Mouse (Mus musculus): ENCODE measurements around the gene Bnipl. TPM values are rescaled to one million over a fixed set of nuclear protein-coding genes. Genes with fewer than 3 reads are reported as not detected.
A peak's percentile ranks its signal among the peaks of the same experiment; 100 is the strongest.

Gene Bnipl
- polyA plus RNA-seq, 1 experiment from 2014 or later: 4.6 TPM

GRCm38 (mm10) chr3:95282865-95283588 is 32.0 kb upstream of the Bnipl start:
- Histone ChIP-seq H3K9ac (ENCODE audit: low read length) (peak overlapping the region; percentile 80), H3K4me2 (ENCODE audit: low read depth, low read length) (peak overlapping the region; percentile 80), H3K27me3 (ENCODE audit: control insufficient read depth, insufficient read depth, low read depth, low read length) (no peaks in the 10 kb centered on the region), H3K27ac (ENCODE audit: low read length) (peak overlapping the region; percentile 99), H3K9me3 (ENCODE audit: control insufficient read depth, low read length) (no peaks in the 10 kb centered on the region), H3K36me3 (ENCODE audit: control insufficient read depth, insufficient read depth, low read length) (peaks cover 3% of the 10 kb centered on the region; the same call in 1 of the 2 replicates), H3K4me1 (replicated peaks; ENCODE audit: control insufficient read depth, insufficient read depth, low read length) (peaks cover 16% of the 10 kb centered on the region), H3K4me3 (ENCODE audit: low read length) (peak overlapping the region; percentile 65)
- peak; percentile 78 for ATAC-seq (ENCODE audit: low read depth)
- WGBS: under 1% methylated on average over 51 of the region's 51 CpGs

- Histone ChIP-seq H3K4me2 (ENCODE audit: low read depth, low read length) (peak overlapping the region; percentile 80), H3K36me3 (ENCODE audit: control insufficient read depth, insufficient read depth, low read length) (no peaks in the 10 kb centered on the region), H3K9ac (ENCODE audit: low read length) (peak overlapping the region; percentile 80), H3K27me3 (ENCODE audit: control insufficient read depth, insufficient read depth, low read depth, low read length) (no peaks in the 10 kb centered on the region), H3K27ac (ENCODE audit: low read length) (peak overlapping the region; percentile 99), H3K4me3 (ENCODE audit: low read length) (peak overlapping the region; percentile 65), H3K4me1 (replicated peaks; ENCODE audit: control insufficient read depth, insufficient read depth, low read length) (peaks cover 16% of the 10 kb centered on the region), H3K9me3 (ENCODE audit: control insufficient read depth, low read length) (no peaks in the 10 kb centered on the region)
- ATAC-seq (ENCODE audit: low read depth): peak; percentile 35
- under 1% methylated on average over 11 of the region's 11 CpGs for WGBS
These were observed 31.4 kb upstream of the Bnipl start for GRCm38 (mm10) chr3:95282381-95282864.

GRCm38 (mm10) chr3:95281216-95282126 is 30.5 kb upstream of the Bnipl start, which contains the start of the genes Mindy1 and Prune1:
TSS of gene Mindy1 (plus strand) at chr3:95281345.
TSS of gene Prune1 (minus strand) at chr3:95282076.
- Histone ChIP-seq H3K27ac (ENCODE audit: low read length) (peak within 1 kb of the TSS; percentile 99), H3K9ac (ENCODE audit: low read length) (peak within 1 kb of the TSS; percentile 91), H3K9me3 (ENCODE audit: control insufficient read depth, low read length) (no peaks in the 10 kb centered on the region), H3K4me1 (replicated peaks; ENCODE audit: control insufficient read depth, insufficient read depth, low read length) (peaks cover 16% of the 10 kb centered on the region), H3K36me3 (ENCODE audit: control insufficient read depth, insufficient read depth, low read length) (no peaks in the 10 kb centered on the region), H3K4me3 (ENCODE audit: low read length) (peak within 1 kb of the TSS; percentile 81), H3K27me3 (ENCODE audit: control insufficient read depth, insufficient read depth, low read depth, low read length) (no peaks in the 10 kb centered on the region), H3K4me2 (ENCODE audit: low read depth, low read length) (peak within 1 kb of the TSS; percentile 80)
- under 1% methylated on average over 53 of the region's 53 CpGs for WGBS
- ATAC-seq (ENCODE audit: low read depth): peak; percentile 92

- peak overlapping the region; percentile 92 for H3K27ac ChIP-seq (ENCODE audit: low read length)
- 10% methylated on average over 8 of the region's 8 CpGs for WGBS
- peaks cover 13% of the 10 kb centered on the region for H3K4me1 ChIP-seq (replicated peaks; ENCODE audit: control insufficient read depth, insufficient read depth, low read length)
- H3K36me3 ChIP-seq (ENCODE audit: control insufficient read depth, insufficient read depth, low read length): no peaks in the 10 kb centered on the region
- ATAC-seq (ENCODE audit: low read depth): no peak
- H3K4me3 ChIP-seq (ENCODE audit: low read length): peak overlapping the region; percentile 81
- peak overlapping the region; percentile 91 for H3K9ac ChIP-seq (ENCODE audit: low read length)
- H3K9me3 ChIP-seq (ENCODE audit: control insufficient read depth, low read length): no peaks in the 10 kb centered on the region
- H3K27me3 ChIP-seq (ENCODE audit: control insufficient read depth, insufficient read depth, low read depth, low read length): no peaks in the 10 kb centered on the region
- H3K4me2 ChIP-seq (ENCODE audit: low read depth, low read length): peak overlapping the region; percentile 80
These were observed 29.8 kb upstream of the Bnipl start for GRCm38 (mm10) chr3:95280747-95281146.

- H3K9me3 ChIP-seq (ENCODE audit: control insufficient read depth, low read length): no peaks in the 10 kb centered on the region
- peaks cover 3% of the 10 kb centered on the region; the same call in 1 of the 2 replicates for H3K4me1 ChIP-seq (replicated peaks; ENCODE audit: control insufficient read depth, insufficient read depth, low read length)
- no peaks in the 10 kb centered on the region for H3K27me3 ChIP-seq (ENCODE audit: control insufficient read depth, insufficient read depth, low read depth, low read length)
- no peak overlapping the region for H3K27ac ChIP-seq (ENCODE audit: low read length)
- no peaks in the 10 kb centered on the region for H3K36me3 ChIP-seq (ENCODE audit: control insufficient read depth, insufficient read depth, low read length)
- 89% methylated on average over 1 of the region's 1 CpGs for WGBS
- no peak overlapping the region for H3K4me3 ChIP-seq (ENCODE audit: low read length)
- H3K4me2 ChIP-seq (ENCODE audit: low read depth, low read length): no peak overlapping the region
- no peak overlapping the region for H3K9ac ChIP-seq (ENCODE audit: low read length)
- no peak for ATAC-seq (ENCODE audit: low read depth)
These were observed 26.2 kb upstream of the Bnipl start for GRCm38 (mm10) chr3:95277149-95277551.

GRCm38 (mm10) chr3:95276428-95276934 is 25.5 kb upstream of the Bnipl start:
- H3K9ac ChIP-seq (ENCODE audit: low read length): no peak overlapping the region
- peaks cover 3% of the 10 kb centered on the region; the same call in 1 of the 2 replicates for H3K4me1 ChIP-seq (replicated peaks; ENCODE audit: control insufficient read depth, insufficient read depth, low read length)
- no peaks in the 10 kb centered on the region for H3K27me3 ChIP-seq (ENCODE audit: control insufficient read depth, insufficient read depth, low read depth, low read length)
- H3K4me3 ChIP-seq (ENCODE audit: low read length): no peak overlapping the region
- ATAC-seq (ENCODE audit: low read depth): no peak
- H3K36me3 ChIP-seq (ENCODE audit: control insufficient read depth, insufficient read depth, low read length): no peaks in the 10 kb centered on the region
- 61% methylated on average over 5 of the region's 5 CpGs for WGBS
- H3K27ac ChIP-seq (ENCODE audit: low read length): no peak overlapping the region
- H3K4me2 ChIP-seq (ENCODE audit: low read depth, low read length): no peak overlapping the region
- H3K9me3 ChIP-seq (ENCODE audit: control insufficient read depth, low read length): no peaks in the 10 kb centered on the region

- no peaks in the 10 kb centered on the region for H3K4me1 ChIP-seq (replicated peaks; ENCODE audit: control insufficient read depth, insufficient read depth, low read length)
- 67% methylated on average over 6 of the region's 6 CpGs for WGBS
- H3K27ac ChIP-seq (ENCODE audit: low read length): no peak overlapping the region
- no peak overlapping the region for H3K4me2 ChIP-seq (ENCODE audit: low read depth, low read length)
- no peaks in the 10 kb centered on the region for H3K9me3 ChIP-seq (ENCODE audit: control insufficient read depth, low read length)
- ATAC-seq (ENCODE audit: low read depth): no peak
- H3K27me3 ChIP-seq (ENCODE audit: control insufficient read depth, insufficient read depth, low read depth, low read length): no peaks in the 10 kb centered on the region
- H3K9ac ChIP-seq (ENCODE audit: low read length): no peak overlapping the region
- no peak overlapping the region for H3K4me3 ChIP-seq (ENCODE audit: low read length)
- H3K36me3 ChIP-seq (ENCODE audit: control insufficient read depth, insufficient read depth, low read length): no peaks in the 10 kb centered on the region
These were observed 24.2 kb upstream of the Bnipl start for GRCm38 (mm10) chr3:95275161-95275560.

- no peak overlapping the region for H3K9ac ChIP-seq (ENCODE audit: low read length)
- H3K4me3 ChIP-seq (ENCODE audit: low read length): no peak overlapping the region
- no peaks in the 10 kb centered on the region for H3K27me3 ChIP-seq (ENCODE audit: control insufficient read depth, insufficient read depth, low read depth, low read length)
- H3K9me3 ChIP-seq (ENCODE audit: control insufficient read depth, low read length): no peaks in the 10 kb centered on the region
- ATAC-seq (ENCODE audit: low read depth): no peak
- no peak overlapping the region for H3K27ac ChIP-seq (ENCODE audit: low read length)
- no peaks in the 10 kb centered on the region for H3K4me1 ChIP-seq (replicated peaks; ENCODE audit: control insufficient read depth, insufficient read depth, low read length)
- H3K4me2 ChIP-seq (ENCODE audit: low read depth, low read length): no peak overlapping the region
- H3K36me3 ChIP-seq (ENCODE audit: control insufficient read depth, insufficient read depth, low read length): no peaks in the 10 kb centered on the region
- WGBS: 86% methylated on average over 4 of the region's 4 CpGs
These were observed 23.5 kb upstream of the Bnipl start for GRCm38 (mm10) chr3:95274453-95274852.

- no peaks in the 10 kb centered on the region for H3K4me1 ChIP-seq (replicated peaks; ENCODE audit: control insufficient read depth, insufficient read depth, low read length)
- no peaks in the 10 kb centered on the region for H3K27me3 ChIP-seq (ENCODE audit: control insufficient read depth, insufficient read depth, low read depth, low read length)
- no peak for ATAC-seq (ENCODE audit: low read depth)
- no peaks in the 10 kb centered on the region for H3K36me3 ChIP-seq (ENCODE audit: control insufficient read depth, insufficient read depth, low read length)
- H3K4me2 ChIP-seq (ENCODE audit: low read depth, low read length): no peak overlapping the region
- no peaks in the 10 kb centered on the region for H3K9me3 ChIP-seq (ENCODE audit: control insufficient read depth, low read length)
- H3K9ac ChIP-seq (ENCODE audit: low read length): no peak overlapping the region
- 92% methylated on average over 4 of the region's 5 CpGs for WGBS
- no peak overlapping the region for H3K4me3 ChIP-seq (ENCODE audit: low read length)
- no peak overlapping the region for H3K27ac ChIP-seq (ENCODE audit: low read length)
These were observed 22.5 kb upstream of the Bnipl start for GRCm38 (mm10) chr3:95273471-95273870.
